Mouse (Mus musculus) heart, embryonic 12.5 days (tissue): ENCODE results near the gene Abi3. TPM values are rescaled to one million over a fixed set of nuclear protein-coding genes. Genes with fewer than 3 reads are reported as not detected.

ENCODE experiments used
- ATAC-seq: fragments of 200-750 bp; cut with Nextera tagmentation; 2 replicates; pipeline ENCODE4 v1.8.0; 2017; ENCODE audit warnings: moderate TSS enrichment, moderate library complexity; ENCODE audit not compliant: insufficient number of reproducible peaks, low FRiP score
- H3K27ac ChIP-seq: fragments of 300-500 bp; sonication (generic); 2 replicates; pipeline ENCODE4 v1.5.1; 2016; ENCODE audit warnings: mild to moderate bottlenecking, moderate library complexity; ENCODE audit not compliant: poor library complexity, severe bottlenecking
- H3K27me3 ChIP-seq: fragments of 300-500 bp; sonication (generic); replicated peaks from 2 replicates; pipeline ENCODE4 v1.6.1; 2016; ENCODE audit warnings: mild to moderate bottlenecking, moderate library complexity
- H3K36me3 ChIP-seq: fragments of 300-500 bp; sonication (generic); 2 replicates; pipeline ENCODE4 v1.6.1; 2016; ENCODE audit warnings: mild to moderate bottlenecking, moderate library complexity
- H3K4me1 ChIP-seq: fragments of 300-500 bp; sonication (generic); replicated peaks from 2 replicates; pipeline ENCODE4 v1.6.1; 2016; ENCODE audit warnings: mild to moderate bottlenecking
- H3K4me2 ChIP-seq: fragments of 300-500 bp; sonication (generic); 2 replicates; pipeline ENCODE4 v1.6.1; 2016; ENCODE audit warnings: mild to moderate bottlenecking, moderate library complexity
- H3K4me3 ChIP-seq: fragments of 300-500 bp; sonication (generic); 2 replicates; pipeline ENCODE4 v1.5.1; 2016; ENCODE audit warnings: mild to moderate bottlenecking
- H3K9ac ChIP-seq: fragments of 300-500 bp; sonication (generic); 2 replicates; pipeline ENCODE4 v1.6.1; 2016; ENCODE audit warnings: mild to moderate bottlenecking, moderate library complexity
- H3K9me3 ChIP-seq: fragments of 300-500 bp; sonication (generic); replicated peaks from 2 replicates; pipeline ENCODE4 v1.6.1; 2016; ENCODE audit warnings: mild to moderate bottlenecking, moderate library complexity
- WGBS: fragments of 180-500 bp; shearing (Covaris S2); methylation state at CpG from one replicate; pipeline ENCODE4 v1.1.7; 2016; 5-methylcytosine and 5-hydroxymethylcytosine counted together
- polyA plus RNA-seq: library from polyadenylated mRNA; unstranded; fragments of >200 nt; fragmentation: Nextera tagmentation; extraction: Ambion mirVana; gene quantifications from 2 replicates; pipeline ENCODE4 v1.2.1, GENCODE M21; 2016

Gene Abi3
- polyA plus RNA-seq, 1 experiment from 2014 or later: 22.3 TPM

GRCm38 (mm10) chr11:95783958-95784357, 58.3 kb downstream of the Abi3 start:
- H3K36me3 ChIP-seq: no peaks in the 10 kb centered on the region
- H3K27ac ChIP-seq: no peak overlapping the region
- no peak overlapping the region for H3K4me3 ChIP-seq
- 0 out of 2 replicates have a peak, but pooled peaks cover 2% of the 10 kb centered on the region for H3K9me3 ChIP-seq
- 64% methylated on average over 9 of the region's 9 CpGs for WGBS
- no peak overlapping the region for H3K4me2 ChIP-seq
- H3K4me1 ChIP-seq: no peaks in the 10 kb centered on the region
- H3K9ac ChIP-seq: no peak overlapping the region
- no peak for ATAC-seq
- no peaks in the 10 kb centered on the region for H3K27me3 ChIP-seq

GRCm38 (mm10) chr11:95783457-95783856, 58.8 kb downstream of the Abi3 start:
- no peaks in the 10 kb centered on the region for H3K4me1 ChIP-seq
- no peak for ATAC-seq
- H3K4me3 ChIP-seq: no peak overlapping the region
- no peak overlapping the region for H3K4me2 ChIP-seq
- H3K27ac ChIP-seq: no peak overlapping the region
- 0 out of 2 replicates have a peak, but pooled peaks cover 2% of the 10 kb centered on the region for H3K9me3 ChIP-seq
- 78% methylated on average over 4 of the region's 4 CpGs for WGBS
- H3K27me3 ChIP-seq: no peaks in the 10 kb centered on the region
- H3K36me3 ChIP-seq: no peaks in the 10 kb centered on the region
- H3K9ac ChIP-seq: no peak overlapping the region

- Histone ChIP-seq H3K4me1 (peaks cover 11% of the 10 kb centered on the region), H3K9ac (no peak overlapping the region), H3K27me3 (no peaks in the 10 kb centered on the region), H3K4me3 (no peak overlapping the region), H3K36me3 (no peaks in the 10 kb centered on the region), H3K27ac (no peak overlapping the region), H3K4me2 (no peak overlapping the region), H3K9me3 (0 out of 2 replicates have a peak, but pooled peaks cover 2% of the 10 kb centered on the region)
- 76% methylated on average over 11 of the region's 11 CpGs for WGBS
- ATAC-seq: no peak
These were observed 60.7 kb downstream of the Abi3 start for GRCm38 (mm10) chr11:95781557-95781956.

GRCm38 (mm10) chr11:95780480-95780879, 61.8 kb downstream of the Abi3 start:
- H3K4me1 ChIP-seq: peaks cover 11% of the 10 kb centered on the region
- no peak overlapping the region for H3K27ac ChIP-seq
- H3K4me3 ChIP-seq: no peak overlapping the region
- no peaks in the 10 kb centered on the region for H3K27me3 ChIP-seq
- H3K4me2 ChIP-seq: no peak overlapping the region
- no peaks in the 10 kb centered on the region for H3K9me3 ChIP-seq
- H3K36me3 ChIP-seq: peaks cover 3% of the 10 kb centered on the region; the same call in 1 of the 2 replicates
- 90% methylated on average over 8 of the region's 8 CpGs for WGBS
- no peak overlapping the region for H3K9ac ChIP-seq
- ATAC-seq: no peak

Other genes starting within 250 kb of the Abi3 start
- gene Phb, start 175.5 kb downstream of the Abi3 start, polyA plus RNA-seq: 260 and 286 TPM in 2 replicates
- 12.8 and 14.3 TPM in 2 replicates for gene Zfp652, start 129.8 kb downstream of the Abi3 start, polyA plus RNA-seq
- gene B130006D01Rik, start 118.9 kb downstream of the Abi3 start, polyA plus RNA-seq: 0.56 and 0.76 TPM in 2 replicates
- gene Phospho1, start 18.0 kb downstream of the Abi3 start, polyA plus RNA-seq: 0.65 and 0.66 TPM in 2 replicates
- gene Gngt2, start 5.3 kb downstream of the Abi3 start, polyA plus RNA-seq: 39.1 and 39.2 TPM in 2 replicates
- gene B4galnt2, start 72.4 kb upstream of the Abi3 start, polyA plus RNA-seq: 0.13 TPM in 1 of 2 replicates, not detected in the other
- 63.2 and 66.9 TPM in 2 replicates for gene Igf2bp1, start 163.5 kb upstream of the Abi3 start, polyA plus RNA-seq
- not detected in 2 replicates for gene Gip, start 182.1 kb upstream of the Abi3 start, polyA plus RNA-seq
- 76.0 and 78.9 TPM in 2 replicates for gene Snf8, start 192.4 kb upstream of the Abi3 start, polyA plus RNA-seq
- 42.5 and 43.5 TPM in 2 replicates for gene Ube2z, start 222.9 kb upstream of the Abi3 start, polyA plus RNA-seq
- gene Atp5g1, start 233.2 kb upstream of the Abi3 start, polyA plus RNA-seq: 1,401 and 1,405 TPM in 2 replicates